Comparison of ENCODE assay signal across 11 mouse cellular contexts in genomic region chr13:37642410-37643093, GRCm38 (mm10).
DNase-seq lines count a peak whose midpoint lies in the region; ATAC-seq and TF ChIP-seq lines count a peak whose summit lies in the region.
"Had no signal": no experiment of that assay in that cellular context is flagged by ENCODE, and none has a peak within 500 bp of the region (broad histone marks: within the 10 kb centered on the region; RNA-seq: fewer than 3 reads in every experiment).

No protein-coding gene starts in this region.

- H3K9me3 ChIP-seq in hindbrain, postnatal 0 days (ENCODE audit: low read length): no peaks in the 10 kb centered on the region
- no peaks in the 10 kb centered on the region for H3K9me3 ChIP-seq in hindbrain, embryonic 13.5 days
- no peaks in the 10 kb centered on the region for H3K9me3 ChIP-seq in midbrain, postnatal 0 days (ENCODE audit: low read length)
- no peaks in the 10 kb centered on the region for H3K9me3 ChIP-seq in hindbrain, embryonic 10.5 days
- H3K9me3 ChIP-seq: neural tube, embryonic 12.5 days; stomach, embryonic 15.5 days had no signal

- H3K4me2 ChIP-seq in hindbrain, postnatal 0 days (ENCODE audit: low read depth, low read length): no peak overlapping the region
- H3K4me2 ChIP-seq in hindbrain, embryonic 13.5 days: no peak overlapping the region
- H3K4me2 ChIP-seq in midbrain, postnatal 0 days (ENCODE audit: low read depth, low read length, poor library complexity, severe bottlenecking): no peak overlapping the region
- H3K4me2 ChIP-seq: neural tube, embryonic 12.5 days; stomach, embryonic 15.5 days had no signal

- no peak for DNase-seq in hindbrain, postnatal 0 days (ENCODE audit: low spot score)
- DNase-seq in spleen, adult 18-20 months: peak; percentile 28 to 40
- no peak for DNase-seq in spleen, postnatal 14 days (ENCODE audit: low spot score in 2 of 2)
- DNase-seq in midbrain, postnatal 0 days (ENCODE audit: low spot score): no peak
- DNase-seq in thymus, postnatal 4 days: peak; percentile 50
- no peak for DNase-seq in hindbrain, embryonic 10.5 days (ENCODE audit: low spot score)
- no peak for DNase-seq in ovary, adult 18-20 months (ENCODE audit: low spot score)
- DNase-seq: kidney, postnatal 14 days had no signal

- H3K27ac ChIP-seq in hindbrain, postnatal 0 days: no peak overlapping the region
- no peak overlapping the region for H3K27ac ChIP-seq in hindbrain, embryonic 13.5 days
- H3K27ac ChIP-seq in midbrain, postnatal 0 days (ENCODE audit: low read depth, low read length): no peak overlapping the region
- no peak overlapping the region for H3K27ac ChIP-seq in hindbrain, embryonic 10.5 days
- H3K27ac ChIP-seq: neural tube, embryonic 12.5 days; stomach, embryonic 15.5 days had no signal

- 43% methylated on average over 13 of the region's 13 CpGs for WGBS in hindbrain, postnatal 0 days
- WGBS in hindbrain, embryonic 13.5 days: 53% methylated on average over 13 of the region's 13 CpGs
- 54% methylated on average over 13 of the region's 13 CpGs for WGBS in midbrain, postnatal 0 days
- WGBS in hindbrain, embryonic 10.5 days: 57% methylated on average over 13 of the region's 13 CpGs

- H3K4me1 ChIP-seq in hindbrain, postnatal 0 days (ENCODE audit: insufficient read depth, low read length): no peaks in the 10 kb centered on the region
- H3K4me1 ChIP-seq in hindbrain, embryonic 13.5 days (replicated peaks): peaks cover 7% of the 10 kb centered on the region
- H3K4me1 ChIP-seq in midbrain, postnatal 0 days (ENCODE audit: insufficient read depth, low read length): 0 out of 2 replicates have a peak, but pooled peaks cover 2% of the 10 kb centered on the region
- H3K4me1 ChIP-seq in hindbrain, embryonic 10.5 days (replicated peaks): 0 out of 2 replicates have a peak, but pooled peaks cover 3% of the 10 kb centered on the region
- H3K4me1 ChIP-seq: stomach, embryonic 15.5 days had no signal

- H3K4me3 ChIP-seq in hindbrain, postnatal 0 days (ENCODE audit: low read length): no peak overlapping the region
- no peak overlapping the region for H3K4me3 ChIP-seq in hindbrain, embryonic 13.5 days
- no peak overlapping the region for H3K4me3 ChIP-seq in midbrain, postnatal 0 days (ENCODE audit: low read depth, low read length)
- no peak overlapping the region for H3K4me3 ChIP-seq in hindbrain, embryonic 10.5 days
- H3K4me3 ChIP-seq: neural tube, embryonic 12.5 days; stomach, embryonic 15.5 days had no signal

- no peak overlapping the region for H3K9ac ChIP-seq in hindbrain, postnatal 0 days (replicated peaks; ENCODE audit: low read length)
- H3K9ac ChIP-seq in hindbrain, embryonic 13.5 days: no peak overlapping the region
- H3K9ac ChIP-seq in midbrain, postnatal 0 days (replicated peaks; ENCODE audit: low read length, poor library complexity, severe bottlenecking): no peak overlapping the region
- H3K9ac ChIP-seq: neural tube, embryonic 12.5 days; stomach, embryonic 15.5 days had no signal

- peak; percentile 67; the same call in 1 of the 2 replicates for ATAC-seq in hindbrain, postnatal 0 days
- no peak for ATAC-seq in hindbrain, embryonic 13.5 days (ENCODE audit: low FRiP score)
- peak; percentile 58; the same call in 1 of the 2 replicates for ATAC-seq in midbrain, postnatal 0 days (ENCODE audit: low FRiP score)

- no peak for TF ChIP-seq CTCF in hindbrain, postnatal 0 days (IDR thresholded peaks at IDR 0.05; ENCODE audit: low read depth)
- no peak for TF ChIP-seq CTCF in midbrain, postnatal 0 days (IDR thresholded peaks at IDR 0.05)

- H3K36me3 ChIP-seq in hindbrain, postnatal 0 days (ENCODE audit: insufficient read depth, low read length): no peaks in the 10 kb centered on the region
- H3K36me3 ChIP-seq in hindbrain, embryonic 13.5 days: no peaks in the 10 kb centered on the region
- no peaks in the 10 kb centered on the region for H3K36me3 ChIP-seq in midbrain, postnatal 0 days (ENCODE audit: insufficient read depth, low read length)
- H3K36me3 ChIP-seq in hindbrain, embryonic 10.5 days: no peaks in the 10 kb centered on the region
- H3K36me3 ChIP-seq: neural tube, embryonic 12.5 days; stomach, embryonic 15.5 days had no signal

- no peaks in the 10 kb centered on the region for H3K27me3 ChIP-seq in hindbrain, postnatal 0 days (ENCODE audit: insufficient read depth, low read length)
- H3K27me3 ChIP-seq in hindbrain, embryonic 13.5 days: no peaks in the 10 kb centered on the region
- no peaks in the 10 kb centered on the region for H3K27me3 ChIP-seq in midbrain, postnatal 0 days (ENCODE audit: insufficient read depth, low read length)
- H3K27me3 ChIP-seq in hindbrain, embryonic 10.5 days (ENCODE audit: insufficient read depth, poor library complexity, severe bottlenecking): no peaks in the 10 kb centered on the region
- H3K27me3 ChIP-seq: neural tube, embryonic 12.5 days; stomach, embryonic 15.5 days had no signal

Comparison
In these comparisons a context has a peak if more than half of its experiments do, and no peak if none do; other contexts are left out.
1. DNase-seq: peak in spleen, adult 18-20 months (2 of 2) and thymus, postnatal 4 days (single experiment); none in hindbrain, postnatal 0 days (single experiment), spleen, postnatal 14 days (0 of 2), midbrain, postnatal 0 days (single experiment), hindbrain, embryonic 10.5 days (single experiment) and ovary, adult 18-20 months (single experiment).